Mouse (Mus musculus) embryo, embryonic 11.5 days (tissue): Measurements from ENCODE around the gene Vmn1r42.
"Not testable (repeated sequence)": the region's sequence is repeated elsewhere in the genome, so short reads cannot be mapped to it uniquely, and the experiment has no call there.

Experiments
- DNase-seq: peaks from one replicate; pipeline ENCODE4 v3.0.0-alpha.2; 2012; ENCODE audit warnings: low read depth, low spot score

Gene Vmn1r42

GRCm38 (mm10) chr6:89876313-89876712, at the start of gene Vmn1r42, which contains the start of gene Vmn1r43:
Vmn1r42 (minus strand) TSS chr6:89876413.
Vmn1r43 (minus strand) TSS chr6:89876413.
- DNase-seq = not testable (repeated sequence)

GRCm38 (mm10) chr6:89883812-89884211, 7.6 kb upstream of the Vmn1r42 start:
- no peak for DNase-seq

GRCm38 (mm10) chr6:89883360-89883759, 7.1 kb upstream of the Vmn1r42 start, which contains the start of gene Vmn1r44:
Vmn1r44 (plus strand) TSS chr6:89883660.
- DNase-seq = no peak

GRCm38 (mm10) chr6:89880867-89881266, 4.7 kb upstream of the Vmn1r42 start:
- no peak for DNase-seq

GRCm38 (mm10) chr6:89876963-89877362, 750 bp upstream of the Vmn1r42 start:
- no peak for DNase-seq

GRCm38 (mm10) chr6:89867976-89868375, 8.2 kb downstream of the Vmn1r42 start:
- DNase-seq = no peak

GRCm38 (mm10) chr6:89867276-89867675, 8.9 kb downstream of the Vmn1r42 start:
- DNase-seq = no peak

DNA sequence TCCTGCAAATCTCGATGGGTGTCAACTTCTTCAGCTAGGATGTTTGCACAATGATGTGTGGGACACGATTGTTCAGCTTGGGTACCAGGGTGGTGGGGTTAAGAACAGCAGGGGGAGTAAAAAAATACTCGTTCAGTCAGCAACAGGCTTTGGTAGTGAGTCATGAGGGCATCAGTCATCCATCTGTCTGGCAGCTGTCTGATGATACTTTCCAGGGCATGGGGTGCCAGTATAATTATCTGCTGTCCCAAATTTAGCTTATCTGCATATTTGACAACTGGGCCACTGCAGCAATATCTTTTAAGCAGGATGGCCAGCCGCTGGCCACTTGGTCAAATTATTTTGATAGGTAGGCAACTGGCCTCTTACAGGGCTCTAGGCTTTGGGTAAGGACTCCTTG, 12.4 kb downstream of the Vmn1r42 start:
- no peak for DNase-seq

- DNase-seq = no peak
Observed at GRCm38 (mm10) chr6:89859839-89860238, 16.4 kb downstream of the Vmn1r42 start.

DNA sequence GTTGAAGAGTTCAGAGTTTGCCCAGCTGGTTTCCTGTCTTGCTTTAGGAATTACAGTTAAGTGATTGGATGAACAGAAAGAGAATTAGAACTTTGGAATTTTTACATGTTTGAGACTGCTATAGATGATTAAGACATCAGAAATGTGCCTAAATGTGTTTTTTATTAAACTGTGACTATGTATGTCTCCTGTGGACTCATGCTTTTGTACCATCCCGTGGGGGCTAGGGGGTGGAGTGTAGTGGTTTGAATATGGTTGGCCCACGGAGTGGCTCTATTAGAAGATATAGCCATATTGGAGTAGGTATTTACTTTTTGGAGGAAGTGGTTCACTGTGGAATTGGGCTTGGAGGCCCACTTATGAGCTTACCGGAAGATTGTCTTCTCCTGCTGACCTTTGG, 18.7 kb downstream of the Vmn1r42 start:
- DNase-seq = no peak
